Mouse (Mus musculus) stomach, postnatal 0 days (tissue): ENCODE measurements around the gene Got2.

Experiments
- CTCF ChIP-seq: IDR thresholded peaks from 2 replicates; pipeline ENCODE4 v1.5.1; 2016; ENCODE audit warnings: antibody characterized with exemption, low read depth, mild to moderate bottlenecking, moderate library complexity
- EP300 ChIP-seq: optimal IDR thresholded peaks from 2 replicates; pipeline ENCODE3; 2016; ENCODE audit warnings: antibody characterized with exemption

- TF ChIP-seq EP300 (no peak), CTCF (no peak)
These were observed 67.1 kb downstream of the Got2 start for GRCm38 (mm10) chr8:95821266-95821665.
